Mouse (Mus musculus): Measurements from ENCODE around the gene Ech1. TPM values are rescaled to one million over a fixed set of nuclear protein-coding genes. Genes with fewer than 3 reads are reported as not detected.
"Not testable (repeated sequence)": the region's sequence is repeated elsewhere in the genome, so short reads cannot be mapped to it uniquely, and the experiment has no call there.

Ech1 gene
- polyA plus RNA-seq, 1 experiment = 98.5 TPM

DNA sequence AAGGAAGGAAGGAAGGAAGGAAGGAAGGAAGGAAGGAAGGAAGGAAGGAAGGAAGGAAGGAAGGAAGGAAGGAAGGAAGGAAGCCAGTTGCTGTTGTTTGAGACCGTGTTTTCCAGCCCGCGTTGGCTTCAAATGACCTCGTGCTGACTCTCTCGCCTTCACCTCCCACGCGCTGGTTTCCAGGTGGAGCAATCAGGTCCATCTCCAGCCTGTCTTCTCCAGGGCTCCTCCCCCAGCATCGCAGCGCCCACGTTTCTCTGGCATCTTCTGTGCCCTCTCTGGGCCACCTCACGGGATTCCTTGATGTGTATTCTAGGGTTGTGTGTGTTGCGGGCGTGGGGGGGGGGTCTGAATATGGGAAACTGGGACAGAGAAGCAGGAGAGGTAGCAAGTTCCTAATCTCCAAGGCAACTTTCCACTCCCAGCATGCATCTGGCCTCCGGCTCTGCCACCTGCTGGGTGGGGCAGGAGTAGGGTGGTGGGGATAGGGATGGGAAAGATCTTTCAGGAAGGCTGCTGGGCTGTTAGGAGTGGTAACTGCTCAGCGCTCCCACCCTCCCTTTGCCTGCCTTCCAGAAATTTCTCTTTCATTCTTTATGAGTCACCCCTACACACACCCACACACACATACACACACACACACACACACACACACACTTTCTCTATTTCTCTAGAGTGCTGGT, 37.9 kb downstream of the Ech1 start:
- peaks cover 2% of the 10 kb centered on the region; the same call in 1 of the 2 replicates for H3K4me1 ChIP-seq (ENCODE audit: control insufficient read depth, insufficient read depth, low read length)
- H3K27ac ChIP-seq (ENCODE audit: control insufficient read depth, insufficient read depth, low read depth, low read length, poor library complexity) = no peak overlapping the region
- WGBS = 82% methylated on average over 15 of the region's 15 CpGs
- TF ChIP-seq CTCF (IDR thresholded peaks at IDR 0.05; ENCODE audit: control insufficient read depth, insufficient read depth, low read length) (no peak), POLR2A (IDR thresholded peaks at IDR 0.05; ENCODE audit: borderline replicate concordance, control insufficient read depth, low read depth, low read length) (no peak)
- no peak overlapping the region for H3K4me3 ChIP-seq (replicated peaks; ENCODE audit: control insufficient read depth, low read depth, low read length)

DNA sequence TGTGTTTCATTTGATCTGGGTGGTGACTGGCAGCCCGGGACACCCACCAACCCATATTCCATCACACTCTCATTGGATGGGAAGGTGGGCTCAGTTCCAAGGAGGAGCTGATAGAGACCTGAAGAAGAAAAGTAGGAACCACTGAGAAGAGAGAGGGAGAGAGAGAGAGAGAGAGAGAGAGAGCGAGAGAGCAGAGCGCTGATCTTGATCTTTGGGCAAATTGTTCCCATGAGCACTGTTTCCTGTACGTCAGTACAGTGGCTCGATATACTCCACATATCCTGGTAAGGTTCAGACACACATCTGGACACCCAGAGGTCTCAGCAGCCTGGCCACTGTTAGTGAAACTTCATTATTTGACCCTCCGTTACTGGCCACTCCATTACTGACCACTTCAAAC, 38.5 kb downstream of the Ech1 start, which contains the start of gene Lgals7:
TSS of gene Lgals7 (plus strand) at position 314 of the 400 bp plus-strand sequence.
- H3K4me1 ChIP-seq (ENCODE audit: control insufficient read depth, insufficient read depth, low read length) = peaks cover 2% of the 10 kb centered on the region; the same call in 1 of the 2 replicates
- TF ChIP-seq CTCF (IDR thresholded peaks at IDR 0.05; ENCODE audit: control insufficient read depth, insufficient read depth, low read length) (no peak), POLR2A (IDR thresholded peaks at IDR 0.05; ENCODE audit: borderline replicate concordance, control insufficient read depth, low read depth, low read length) (no peak)
- WGBS = 72% methylated on average over 6 of the region's 6 CpGs
- no peak within 1 kb of the TSS for H3K27ac ChIP-seq (ENCODE audit: control insufficient read depth, insufficient read depth, low read depth, low read length, poor library complexity)
- H3K4me3 ChIP-seq (replicated peaks; ENCODE audit: control insufficient read depth, low read depth, low read length) = no peak within 1 kb of the TSS

DNA sequence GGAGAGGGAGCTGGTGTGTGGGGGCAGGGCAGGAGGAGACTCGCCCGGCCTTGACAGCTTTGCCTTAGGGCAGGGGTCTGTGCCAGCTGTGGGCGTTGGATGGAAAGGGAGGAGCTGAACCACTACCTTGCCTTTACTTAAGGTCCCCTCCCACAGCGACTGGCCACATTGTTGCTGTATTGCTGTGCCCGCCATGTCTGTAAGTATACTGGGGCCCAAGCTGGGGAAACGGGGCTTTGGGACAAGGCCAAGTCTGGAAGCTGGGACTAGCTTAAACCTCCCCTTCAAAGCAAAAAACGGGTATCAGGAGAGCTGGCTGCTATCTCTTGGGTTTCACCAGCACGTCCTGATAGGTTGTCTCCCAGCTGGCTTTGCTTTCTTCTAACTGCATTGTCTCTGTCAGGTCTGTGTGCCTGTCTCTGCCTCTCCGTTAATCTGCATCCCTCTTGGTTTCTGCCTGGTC, 39.3 kb downstream of the Ech1 start:
- no peak overlapping the region for H3K4me3 ChIP-seq (replicated peaks; ENCODE audit: control insufficient read depth, low read depth, low read length)
- 49% methylated on average over 9 of the region's 9 CpGs for whole genome bisulfite sequencing
- H3K27ac ChIP-seq (ENCODE audit: control insufficient read depth, insufficient read depth, low read depth, low read length, poor library complexity) = no peak overlapping the region
- peaks cover 2% of the 10 kb centered on the region; the same call in 1 of the 2 replicates for H3K4me1 ChIP-seq (ENCODE audit: control insufficient read depth, insufficient read depth, low read length)
- no peak for TF ChIP-seq CTCF (IDR thresholded peaks at IDR 0.05; ENCODE audit: control insufficient read depth, insufficient read depth, low read length)
- no peak for TF ChIP-seq POLR2A (IDR thresholded peaks at IDR 0.05; ENCODE audit: borderline replicate concordance, control insufficient read depth, low read depth, low read length)

DNA sequence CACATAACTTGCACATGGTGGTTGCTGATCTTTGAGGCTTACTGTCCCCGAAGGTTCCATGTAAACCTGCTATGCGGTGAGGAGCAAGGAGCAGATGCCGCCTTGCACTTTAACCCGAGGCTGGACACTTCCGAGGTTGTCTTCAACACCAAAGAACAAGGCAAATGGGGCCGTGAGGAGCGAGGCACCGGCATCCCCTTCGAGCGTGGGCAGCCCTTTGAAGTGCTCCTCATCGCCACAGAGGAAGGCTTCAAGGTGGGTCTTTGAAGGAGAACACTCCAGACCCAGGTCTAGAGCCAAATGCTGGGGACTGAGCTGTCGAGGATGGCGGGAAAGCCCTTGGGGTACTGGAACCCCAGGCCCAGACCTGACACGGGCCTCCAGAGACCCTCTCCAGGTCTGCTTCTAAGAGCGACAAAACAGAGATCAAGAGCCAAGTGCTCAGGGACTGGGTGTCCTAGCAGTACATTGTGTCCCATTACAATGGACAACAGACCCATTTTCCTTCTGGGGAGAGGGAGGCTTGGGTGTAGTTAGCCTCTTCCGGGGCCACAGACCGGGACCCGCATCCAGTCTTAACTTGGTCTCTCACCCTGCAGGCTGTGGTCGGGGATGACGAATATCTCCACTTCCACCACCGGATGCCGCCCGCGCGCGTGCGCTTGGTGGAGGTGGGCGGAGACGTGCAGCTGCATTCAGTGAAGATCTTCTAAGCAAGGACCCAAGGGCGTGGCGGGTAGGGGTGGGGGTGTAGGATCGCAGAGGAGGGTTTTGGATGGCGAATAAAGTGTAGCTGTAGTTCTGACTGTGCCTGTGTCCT, 40.7 kb downstream of the Ech1 start:
- TF ChIP-seq POLR2A (IDR thresholded peaks at IDR 0.05; ENCODE audit: borderline replicate concordance, control insufficient read depth, low read depth, low read length) (peak; percentile 68), CTCF (IDR thresholded peaks at IDR 0.05; ENCODE audit: control insufficient read depth, insufficient read depth, low read length) (peak; percentile 15; the same call in 1 of the 2 replicates)
- Histone ChIP-seq H3K4me1 (ENCODE audit: control insufficient read depth, insufficient read depth, low read length) (peaks cover 3% of the 10 kb centered on the region; the same call in 1 of the 2 replicates), H3K27ac (ENCODE audit: control insufficient read depth, insufficient read depth, low read depth, low read length, poor library complexity) (peak overlapping the region; percentile 86), H3K4me3 (replicated peaks; ENCODE audit: control insufficient read depth, low read depth, low read length) (peak overlapping the region; percentile 26)
- WGBS = 31% methylated on average over 33 of the region's 33 CpGs

DNA sequence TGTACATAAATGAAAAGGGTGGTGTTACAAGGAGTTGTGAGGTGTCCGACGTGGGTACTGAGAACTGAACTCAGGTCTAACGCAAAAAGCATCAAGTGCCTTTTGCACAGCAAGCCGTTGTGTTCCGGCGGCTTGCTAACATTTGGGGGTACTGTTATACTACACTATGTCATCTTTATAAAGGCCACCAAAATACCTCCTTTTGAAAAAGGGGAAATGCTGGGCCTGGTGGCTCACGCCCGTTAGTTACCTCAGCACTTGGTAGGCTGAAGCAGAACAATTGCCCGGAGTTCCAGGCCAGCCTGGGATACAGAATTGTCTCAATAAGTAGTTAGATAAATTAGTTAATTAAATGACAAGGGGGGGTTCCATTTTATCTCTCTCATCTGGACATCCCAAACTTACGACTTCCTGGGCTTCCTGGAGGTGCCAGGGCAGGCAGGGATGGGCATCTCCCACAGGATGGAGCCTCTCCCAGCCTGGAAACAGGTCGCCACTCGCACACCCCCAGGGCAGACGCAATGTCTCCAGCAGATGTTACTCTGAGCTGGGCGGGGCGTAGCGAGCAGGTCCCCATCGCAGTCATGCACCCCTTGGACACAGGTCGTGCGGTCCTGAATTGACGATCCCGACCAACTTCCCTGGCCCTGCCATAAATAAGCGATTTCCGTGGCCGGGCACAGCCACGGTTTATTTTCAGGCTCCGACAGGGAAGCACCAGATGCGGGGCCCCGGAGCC, 41.9 kb downstream of the Ech1 start:
- TF ChIP-seq CTCF (IDR thresholded peaks at IDR 0.05; ENCODE audit: control insufficient read depth, insufficient read depth, low read length) (no peak), POLR2A (IDR thresholded peaks at IDR 0.05; ENCODE audit: borderline replicate concordance, control insufficient read depth, low read depth, low read length) (no peak)
- Histone ChIP-seq H3K27ac (ENCODE audit: control insufficient read depth, insufficient read depth, low read depth, low read length, poor library complexity) (peak overlapping the region; percentile 86), H3K4me1 (ENCODE audit: control insufficient read depth, insufficient read depth, low read length) (peaks cover 5% of the 10 kb centered on the region; the same call in 1 of the 2 replicates), H3K4me3 (replicated peaks; ENCODE audit: control insufficient read depth, low read depth, low read length) (no peak overlapping the region)
- WGBS = 82% methylated on average over 28 of the region's 28 CpGs

DNA sequence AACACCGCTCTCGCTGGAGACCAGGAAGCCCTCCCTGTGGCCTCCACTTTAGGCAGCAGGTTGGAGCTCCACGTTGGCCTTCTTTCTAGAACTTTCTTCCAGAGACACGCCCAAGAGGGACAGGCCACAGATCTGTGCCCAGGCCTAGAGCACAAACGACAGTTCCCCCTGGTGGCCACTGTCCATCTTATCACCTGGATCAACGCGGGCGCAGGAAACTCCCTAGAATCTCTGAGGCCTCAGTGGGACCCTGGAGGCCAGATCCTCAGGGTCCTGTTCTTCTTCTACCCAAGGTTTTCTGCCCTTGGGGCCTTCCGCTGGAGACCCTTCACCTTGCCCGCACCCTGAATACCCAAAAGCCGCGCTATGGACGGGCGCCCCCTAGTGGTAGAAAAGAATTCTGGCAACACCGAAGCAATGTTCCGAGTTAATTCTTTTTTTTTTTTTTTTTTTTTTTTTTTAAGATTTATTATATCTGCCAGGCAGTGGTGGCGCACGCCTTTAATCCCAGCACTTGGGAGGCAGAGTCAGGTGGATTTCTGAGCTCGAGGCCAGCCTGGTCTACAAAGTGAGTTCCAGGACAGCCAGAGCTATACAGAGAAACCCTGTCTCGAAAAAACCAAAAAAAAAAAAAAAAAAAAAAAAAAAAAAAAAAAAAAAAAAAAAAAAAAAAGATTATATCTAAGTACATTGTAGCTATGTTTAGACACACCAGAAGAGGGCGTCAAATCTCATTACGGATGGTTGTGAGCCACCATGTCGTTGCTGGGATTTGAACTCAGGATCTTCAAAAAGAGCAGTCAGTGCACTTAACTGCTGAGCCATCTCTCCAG, 42.7 kb downstream of the Ech1 start:
- WGBS = 16% methylated on average over 23 of the region's 23 CpGs
- H3K4me1 ChIP-seq (ENCODE audit: control insufficient read depth, insufficient read depth, low read length) = not testable (repeated sequence)
- H3K4me3 ChIP-seq (replicated peaks; ENCODE audit: control insufficient read depth, low read depth, low read length) = peak overlapping the region; percentile 38
- H3K27ac ChIP-seq (ENCODE audit: control insufficient read depth, insufficient read depth, low read depth, low read length, poor library complexity) = peak overlapping the region; percentile 4; the same call in 1 of the 2 replicates
- peak; percentile 78 for TF ChIP-seq CTCF (IDR thresholded peaks at IDR 0.05; ENCODE audit: control insufficient read depth, insufficient read depth, low read length)

DNA sequence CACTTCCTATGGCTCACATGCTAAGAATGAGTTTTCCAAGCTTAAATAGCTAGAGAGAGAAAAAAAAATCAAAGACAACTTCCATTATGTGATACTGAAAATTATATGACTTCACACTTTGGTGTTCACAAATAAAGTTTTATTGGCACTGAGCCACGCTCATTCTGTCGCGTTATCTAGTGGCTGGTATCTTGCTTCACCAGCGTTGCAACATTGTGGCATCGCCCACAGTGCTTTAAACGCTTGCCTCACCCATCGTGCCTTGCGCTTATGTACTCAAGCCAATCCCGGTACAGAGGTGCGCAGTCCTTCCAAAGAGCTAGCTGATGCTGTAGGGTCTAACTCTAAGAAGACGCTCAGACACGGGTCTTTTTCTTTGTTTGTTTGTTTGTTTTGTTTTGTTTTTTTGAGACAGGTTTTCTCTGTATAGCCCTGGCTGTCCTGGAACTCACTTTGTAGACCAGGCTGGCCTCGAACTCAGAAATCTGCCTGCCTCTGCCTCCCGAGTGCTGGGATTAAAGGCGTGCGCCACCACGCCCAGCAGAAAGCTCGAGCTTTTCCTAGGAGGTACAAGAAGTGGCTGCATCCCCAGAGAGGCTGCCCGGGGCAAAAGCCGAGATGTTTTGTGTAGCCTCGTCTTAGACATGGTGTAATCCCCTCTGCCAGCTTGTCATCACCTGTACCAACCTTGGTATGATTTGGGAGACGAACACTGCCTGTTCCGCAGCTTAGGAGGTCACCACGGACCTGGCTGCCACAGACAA, 46.1 kb downstream of the Ech1 start:
- TF ChIP-seq POLR2A (IDR thresholded peaks at IDR 0.05; ENCODE audit: borderline replicate concordance, control insufficient read depth, low read depth, low read length) = no peak
- no peak for TF ChIP-seq CTCF (IDR thresholded peaks at IDR 0.05; ENCODE audit: control insufficient read depth, insufficient read depth, low read length)
- no peak overlapping the region for H3K27ac ChIP-seq (ENCODE audit: control insufficient read depth, insufficient read depth, low read depth, low read length, poor library complexity)
- peaks cover 5% of the 10 kb centered on the region; the same call in 1 of the 2 replicates for H3K4me1 ChIP-seq (ENCODE audit: control insufficient read depth, insufficient read depth, low read length)
- 60% methylated on average over 24 of the region's 24 CpGs for whole genome bisulfite sequencing
- no peak overlapping the region for H3K4me3 ChIP-seq (replicated peaks; ENCODE audit: control insufficient read depth, low read depth, low read length)

All from bone marrow, adult 2 months (tissue).